Mouse (Mus musculus) hindbrain, embryonic 11.5 days (tissue): Measurements from ENCODE around the gene Svip. TPM values are rescaled to one million over a fixed set of nuclear protein-coding genes. Genes with fewer than 3 reads are reported as not detected.

ENCODE experiments used
- ATAC-seq: fragments of 200-750 bp; cut with Nextera tagmentation; 2 replicates; pipeline ENCODE4 v1.8.0; 2017; ENCODE audit warnings: mild to moderate bottlenecking, moderate TSS enrichment, moderate library complexity; ENCODE audit not compliant: low FRiP score
- DNase-seq: peaks from one replicate; pipeline ENCODE4 v3.0.0-alpha.2; 2015; ENCODE audit warnings: low spot score
- H3K27ac ChIP-seq: fragments of 300-500 bp; sonication (generic); 2 replicates; pipeline ENCODE4 v1.5.1; 2014; ENCODE audit warnings: mild to moderate bottlenecking, low read depth, low read length
- H3K27me3 ChIP-seq: fragments of 300-500 bp; sonication (generic); 2 replicates; pipeline ENCODE4 v1.6.1; 2014; ENCODE audit warnings: mild to moderate bottlenecking, low read length, moderate library complexity, mixed read lengths; ENCODE audit not compliant: control insufficient read depth, insufficient read depth
- H3K36me3 ChIP-seq: fragments of 300-500 bp; sonication (generic); 2 replicates; pipeline ENCODE4 v1.6.1; 2014; ENCODE audit warnings: mild to moderate bottlenecking, low read length, moderate library complexity, mixed read lengths; ENCODE audit not compliant: control insufficient read depth, insufficient read depth
- H3K4me1 ChIP-seq: fragments of 300-500 bp; sonication (generic); replicated peaks from 2 replicates; pipeline ENCODE4 v1.6.1; 2014; ENCODE audit warnings: low read length, mixed read lengths; ENCODE audit not compliant: control insufficient read depth, insufficient read depth
- H3K4me2 ChIP-seq: fragments of 300-500 bp; sonication (generic); replicated peaks from 2 replicates; pipeline ENCODE4 v1.6.1; 2014; ENCODE audit warnings: mild to moderate bottlenecking, low read depth, low read length
- H3K4me3 ChIP-seq: fragments of 300-500 bp; sonication (generic); 2 replicates; pipeline ENCODE4 v1.5.1; 2014; ENCODE audit warnings: low read depth, low read length
- H3K9ac ChIP-seq: fragments of 300-500 bp; sonication (generic); 2 replicates; pipeline ENCODE4 v1.6.1; 2014; ENCODE audit warnings: low read depth, low read length
- H3K9me3 ChIP-seq: fragments of 300-500 bp; sonication (generic); 2 replicates; pipeline ENCODE4 v1.6.1; 2016; ENCODE audit warnings: low read length; ENCODE audit not compliant: control insufficient read depth
- WGBS: fragments of 180-500 bp; shearing (Covaris S2); extraction: QIAGEN DNeasy Blood & Tissue Kit; methylation state at CpG from one replicate; pipeline ENCODE4 v1.1.7; 2014; 5-methylcytosine and 5-hydroxymethylcytosine counted together
- polyA plus RNA-seq: library from polyadenylated mRNA; unstranded; fragments of >200 nt; fragmentation: Nextera tagmentation; extraction: Ambion mirVana; gene quantifications from 2 replicates; pipeline ENCODE4 v1.2.1, GENCODE M21; 2014

The Svip gene
- 18.1 and 20.0 TPM in 2 replicates for polyA plus RNA-seq

GRCm38 (mm10) chr7:52005511-52006295 lies at the start of gene Svip:
Svip (minus strand) TSS chr7:52006018.
- ATAC-seq, result peak; percentile 97
- no peaks in the 10 kb centered on the region for H3K9me3 ChIP-seq
- H3K4me2 ChIP-seq, result peak within 1 kb of the TSS; percentile 37
- H3K4me3 ChIP-seq, result peak within 1 kb of the TSS; percentile 62
- no peaks in the 10 kb centered on the region for H3K4me1 ChIP-seq
- H3K36me3 ChIP-seq, result no peaks in the 10 kb centered on the region
- peak; percentile 92 for DNase-seq
- H3K27ac ChIP-seq, result no peak within 1 kb of the TSS
- 2% methylated on average over 38 of the region's 47 CpGs for WGBS
- no peaks in the 10 kb centered on the region for H3K27me3 ChIP-seq
- peak within 1 kb of the TSS; percentile 25 for H3K9ac ChIP-seq

- 49% methylated on average over 8 of the region's 8 CpGs for WGBS
- Histone ChIP-seq H3K9ac (no peak overlapping the region), H3K27ac (no peak overlapping the region), H3K27me3 (no peaks in the 10 kb centered on the region), H3K9me3 (no peaks in the 10 kb centered on the region), H3K4me2 (no peak overlapping the region), H3K4me1 (no peaks in the 10 kb centered on the region), H3K36me3 (no peaks in the 10 kb centered on the region), H3K4me3 (no peak overlapping the region)
- peak; percentile 72 for DNase-seq
- ATAC-seq, result peak; percentile 65
Observed at GRCm38 (mm10) chr7:52037600-52038582, 32.1 kb upstream of the Svip start.

- no peaks in the 10 kb centered on the region for H3K36me3 ChIP-seq
- H3K4me1 ChIP-seq, result no peaks in the 10 kb centered on the region
- H3K27ac ChIP-seq, result no peak overlapping the region
- DNase-seq (no peak), ATAC-seq (no peak)
- no peak overlapping the region for H3K4me3 ChIP-seq
- H3K4me2 ChIP-seq, result no peak overlapping the region
- no peaks in the 10 kb centered on the region for H3K9me3 ChIP-seq
- no peak overlapping the region for H3K9ac ChIP-seq
- H3K27me3 ChIP-seq, result no peaks in the 10 kb centered on the region
- WGBS, result 93% methylated on average over 5 of the region's 5 CpGs
Observed at GRCm38 (mm10) chr7:52024050-52024626, 18.3 kb upstream of the Svip start.

GRCm38 (mm10) chr7:52022039-52022438 lies 16.2 kb upstream of the Svip start:
- Histone ChIP-seq H3K27me3 (no peaks in the 10 kb centered on the region), H3K9me3 (no peaks in the 10 kb centered on the region), H3K36me3 (no peaks in the 10 kb centered on the region), H3K4me3 (no peak overlapping the region), H3K9ac (no peak overlapping the region), H3K27ac (no peak overlapping the region), H3K4me1 (no peaks in the 10 kb centered on the region), H3K4me2 (no peak overlapping the region)
- DNase-seq, result no peak
- WGBS, result 85% methylated on average over 4 of the region's 4 CpGs
- ATAC-seq, result no peak

- Histone ChIP-seq H3K9ac (no peak within 1 kb of the TSS), H3K27ac (no peak within 1 kb of the TSS), H3K4me1 (no peaks in the 10 kb centered on the region), H3K4me3 (no peak within 1 kb of the TSS), H3K27me3 (no peaks in the 10 kb centered on the region), H3K4me2 (no peak within 1 kb of the TSS), H3K9me3 (no peaks in the 10 kb centered on the region), H3K36me3 (no peaks in the 10 kb centered on the region)
- DNase-seq (no peak), ATAC-seq (no peak)
- 83% methylated on average over 3 of the region's 3 CpGs for WGBS
Observed at GRCm38 (mm10) chr7:52015628-52016027, 9.8 kb upstream of the Svip start, which contains the start of gene 1700015G11Rik. 1700015G11Rik (minus strand) TSS chr7:52015728.

GRCm38 (mm10) chr7:52015180-52015579 lies 9.4 kb upstream of the Svip start:
- H3K9ac ChIP-seq, result no peak overlapping the region
- H3K4me1 ChIP-seq, result no peaks in the 10 kb centered on the region
- no peak overlapping the region for H3K4me3 ChIP-seq
- no peaks in the 10 kb centered on the region for H3K9me3 ChIP-seq
- 74% methylated on average over 1 of the region's 1 CpGs for WGBS
- H3K36me3 ChIP-seq, result no peaks in the 10 kb centered on the region
- ATAC-seq (no peak), DNase-seq (no peak)
- H3K4me2 ChIP-seq, result no peak overlapping the region
- no peak overlapping the region for H3K27ac ChIP-seq
- H3K27me3 ChIP-seq, result no peaks in the 10 kb centered on the region

GRCm38 (mm10) chr7:52013457-52013856 lies 7.6 kb upstream of the Svip start:
- 77% methylated on average over 7 of the region's 7 CpGs for WGBS
- no peaks in the 10 kb centered on the region for H3K9me3 ChIP-seq
- no peaks in the 10 kb centered on the region for H3K27me3 ChIP-seq
- H3K4me2 ChIP-seq, result no peak overlapping the region
- H3K27ac ChIP-seq, result no peak overlapping the region
- H3K4me3 ChIP-seq, result no peak overlapping the region
- H3K36me3 ChIP-seq, result no peaks in the 10 kb centered on the region
- DNase-seq, result no peak
- H3K4me1 ChIP-seq, result no peaks in the 10 kb centered on the region
- H3K9ac ChIP-seq, result no peak overlapping the region
- no peak for ATAC-seq

- no peak for DNase-seq
- no peak overlapping the region for H3K4me2 ChIP-seq
- H3K4me1 ChIP-seq, result no peaks in the 10 kb centered on the region
- no peak overlapping the region for H3K9ac ChIP-seq
- H3K36me3 ChIP-seq, result no peaks in the 10 kb centered on the region
- H3K27ac ChIP-seq, result no peak overlapping the region
- 94% methylated on average over 2 of the region's 2 CpGs for WGBS
- no peak for ATAC-seq
- no peaks in the 10 kb centered on the region for H3K9me3 ChIP-seq
- H3K4me3 ChIP-seq, result no peak overlapping the region
- H3K27me3 ChIP-seq, result no peaks in the 10 kb centered on the region
Observed at GRCm38 (mm10) chr7:52007138-52007537, 1.3 kb upstream of the Svip start.
